Mouse (Mus musculus) cerebellum, adult 2 months (tissue): ENCODE data around the gene Mapkapk3. TPM values are rescaled to one million over a fixed set of nuclear protein-coding genes. Genes with fewer than 3 reads are reported as not detected.
A peak's percentile ranks its signal among the peaks of the same experiment; 100 is the strongest.

ENCODE experiments used
- DNase-seq, 2 experiments: peaks; one replicate each; pipeline ENCODE4 v3.0.0; 2021
- H3K27ac ChIP-seq: fragments of 200-500 bp; 2 replicates; pipeline ENCODE4 v1.5.1; 2012; ENCODE audit warnings: low read length, control low read depth, inconsistent platforms; ENCODE audit not compliant: insufficient read depth
- H3K27me3 ChIP-seq: fragments of 200-500 bp; 2 replicates; pipeline ENCODE4 v1.6.1; 2012; ENCODE audit warnings: inconsistent platforms, mild to moderate bottlenecking, low read length, moderate library complexity; ENCODE audit not compliant: control insufficient read depth, insufficient read depth
- H3K4me1 ChIP-seq: fragments of 200-500 bp; 2 replicates; pipeline ENCODE4 v1.6.1; 2011; ENCODE audit warnings: low read length; ENCODE audit not compliant: control insufficient read depth, insufficient read depth
- H3K4me3 ChIP-seq: fragments of 200-500 bp; replicated peaks from 2 replicates; pipeline ENCODE3; 2011; ENCODE audit warnings: mild to moderate bottlenecking, low read depth, low read length, control low read depth; ENCODE audit not compliant: insufficient read depth
- CTCF ChIP-seq: fragments of 200-500 bp; IDR thresholded peaks from 2 replicates; pipeline ENCODE4 v1.5.1; 2011; ENCODE audit warnings: low read depth, mild to moderate bottlenecking, control low read depth, low read length, moderate library complexity, borderline replicate concordance; ENCODE audit not compliant: insufficient read depth
- POLR2A ChIP-seq: fragments of 200-500 bp; IDR thresholded peaks from 2 replicates; pipeline ENCODE4 v1.6.1; 2011; ENCODE audit warnings: low read length, control low read depth, borderline replicate concordance; ENCODE audit not compliant: insufficient read depth
- WGBS: fragments of 180-500 bp; shearing (Covaris S2); methylation state at CpG from one replicate; pipeline ENCODE4 v1.1.7; 2018; 5-methylcytosine and 5-hydroxymethylcytosine counted together
- polyA plus RNA-seq: library from polyadenylated mRNA; depleted of rRNA; stranded (reverse); fragments of >200 nt; gene quantifications from 2 replicates; pipeline ENCODE4 v1.2.3, GENCODE M21; 2012

The Mapkapk3 gene
- polyA plus RNA-seq, 1 experiment: 11.7 TPM

- H3K4me3 ChIP-seq: no peak overlapping the region
- no peak for TF ChIP-seq CTCF
- no peak for TF ChIP-seq POLR2A
- peak; percentile 54 to 63 for DNase-seq
- H3K4me1 ChIP-seq: peaks cover 47% of the 10 kb centered on the region
- H3K27me3 ChIP-seq: no peaks in the 10 kb centered on the region
- 29% methylated on average over 5 of the region's 5 CpGs for WGBS
- H3K27ac ChIP-seq: no peak overlapping the region
Measured at GRCm38 (mm10) chr9:107252164-107252563, 37.5 kb downstream of the Mapkapk3 start.

GRCm38 (mm10) chr9:107250416-107251337, 39.0 kb downstream of the Mapkapk3 start:
- 82% methylated on average over 14 of the region's 14 CpGs for WGBS
- peak in 1 of 2 experiments; percentile 9 for DNase-seq
- no peak overlapping the region for H3K27ac ChIP-seq

GRCm38 (mm10) chr9:107249154-107249553, 40.5 kb downstream of the Mapkapk3 start:
- Histone ChIP-seq H3K4me1 (peaks cover 23% of the 10 kb centered on the region), H3K27ac (no peak overlapping the region), H3K27me3 (no peaks in the 10 kb centered on the region), H3K4me3 (no peak overlapping the region)
- DNase-seq: peak in 1 of 2 experiments; percentile 15
- no peak for TF ChIP-seq POLR2A
- no peak for TF ChIP-seq CTCF
- WGBS: 34% methylated on average over 6 of the region's 6 CpGs

More at GRCm38 (mm10) chr9:107250416-107251337, 39.0 kb downstream of the Mapkapk3 start:
- peaks cover 38% of the 10 kb centered on the region for H3K4me1 ChIP-seq
- no peak overlapping the region for H3K4me3 ChIP-seq
- TF ChIP-seq POLR2A: no peak
- TF ChIP-seq CTCF: no peak
- H3K27me3 ChIP-seq: no peaks in the 10 kb centered on the region

GRCm38 (mm10) chr9:107246170-107246569, 43.5 kb downstream of the Mapkapk3 start:
- WGBS: 84% methylated on average over 4 of the region's 4 CpGs
- Histone ChIP-seq H3K27ac (no peak overlapping the region), H3K27me3 (no peaks in the 10 kb centered on the region), H3K4me3 (no peak overlapping the region), H3K4me1 (peaks cover 5% of the 10 kb centered on the region)
- no peak for DNase-seq
- TF ChIP-seq POLR2A (no peak), CTCF (peak; percentile 61; the same call in 1 of the 2 replicates)

GRCm38 (mm10) chr9:107245311-107245710, 44.4 kb downstream of the Mapkapk3 start:
- no peaks in the 10 kb centered on the region for H3K27me3 ChIP-seq
- DNase-seq: no peak
- TF ChIP-seq CTCF (no peak), POLR2A (no peak)
- 64% methylated on average over 4 of the region's 4 CpGs for WGBS
- H3K27ac ChIP-seq: no peak overlapping the region
- H3K4me3 ChIP-seq: no peak overlapping the region
- peaks cover 5% of the 10 kb centered on the region for H3K4me1 ChIP-seq

GRCm38 (mm10) chr9:107236151-107236550, 53.5 kb downstream of the Mapkapk3 start:
- no peaks in the 10 kb centered on the region for H3K27me3 ChIP-seq
- no peak for TF ChIP-seq POLR2A
- TF ChIP-seq CTCF: no peak
- H3K4me3 ChIP-seq: no peak overlapping the region
- 54% methylated on average over 5 of the region's 5 CpGs for WGBS
- H3K4me1 ChIP-seq: no peaks in the 10 kb centered on the region
- no peak overlapping the region for H3K27ac ChIP-seq
- no peak for DNase-seq

GRCm38 (mm10) chr9:107235261-107235660, 54.4 kb downstream of the Mapkapk3 start:
- WGBS: 34% methylated on average over 5 of the region's 5 CpGs
- H3K4me3 ChIP-seq: no peak overlapping the region
- H3K27ac ChIP-seq: no peak overlapping the region
- H3K27me3 ChIP-seq: no peaks in the 10 kb centered on the region
- no peaks in the 10 kb centered on the region for H3K4me1 ChIP-seq
- TF ChIP-seq CTCF (no peak), POLR2A (no peak)
- DNase-seq: no peak

- Histone ChIP-seq H3K4me1 (no peaks in the 10 kb centered on the region; the same call in 1 of the 2 replicates), H3K4me3 (peak overlapping the region; percentile 69), H3K27ac (peak overlapping the region; percentile 57), H3K27me3 (no peaks in the 10 kb centered on the region)
- 26% methylated on average over 9 of the region's 9 CpGs for WGBS
- DNase-seq: no peak
- TF ChIP-seq CTCF: no peak
- no peak for TF ChIP-seq POLR2A
Measured at GRCm38 (mm10) chr9:107232140-107232539, 57.5 kb downstream of the Mapkapk3 start.
